Mouse (Mus musculus): ENCODE measurements at regions not wholly inside any gene's neighbourhood (a gene's known extent, or its start where the extent isn't known, plus 50 kb on each side); places are given as distances from the start of the nearest gene placed in this dataset.
A peak's percentile ranks its signal among the peaks of the same experiment; 100 is the strongest.

GRCm38 (mm10) chr16:78457731-78458151 lies 80.7 kb upstream of the Btg3 start:
- 75% methylated on average over 8 of the region's 8 CpGs for WGBS
- Histone ChIP-seq H3K4me3 (ENCODE audit: low read depth, low read length) (no peak overlapping the region), H3K4me2 (ENCODE audit: low read depth, severe bottlenecking) (no peak overlapping the region), H3K4me1 (ENCODE audit: control insufficient read depth, insufficient read depth, low read length) (no peaks in the 10 kb centered on the region), H3K9ac (ENCODE audit: low read length) (no peak overlapping the region), H3K27ac (replicated peaks; ENCODE audit: low read depth, low read length) (no peak overlapping the region), H3K27me3 (ENCODE audit: control insufficient read depth, insufficient read depth, low read length) (no peaks in the 10 kb centered on the region), H3K36me3 (ENCODE audit: control insufficient read depth, insufficient read depth, low read length) (no peaks in the 10 kb centered on the region), H3K9me3 (ENCODE audit: control insufficient read depth, low read length) (no peaks in the 10 kb centered on the region)
- ATAC-seq (ENCODE audit: insufficient number of reproducible peaks, low FRiP score, low TSS enrichment, low read depth), result no peak
- DNase-seq (ENCODE audit: low spot score), result peak; percentile 33

GRCm38 (mm10) chr16:78456345-78456744 lies 79.4 kb upstream of the Btg3 start:
- Histone ChIP-seq H3K4me3 (ENCODE audit: low read depth, low read length) (no peak overlapping the region), H3K36me3 (ENCODE audit: control insufficient read depth, insufficient read depth, low read length) (no peaks in the 10 kb centered on the region), H3K9ac (ENCODE audit: low read length) (no peak overlapping the region), H3K27ac (replicated peaks; ENCODE audit: low read depth, low read length) (no peak overlapping the region), H3K27me3 (ENCODE audit: control insufficient read depth, insufficient read depth, low read length) (no peaks in the 10 kb centered on the region), H3K4me2 (ENCODE audit: low read depth, severe bottlenecking) (no peak overlapping the region), H3K4me1 (ENCODE audit: control insufficient read depth, insufficient read depth, low read length) (no peaks in the 10 kb centered on the region), H3K9me3 (ENCODE audit: control insufficient read depth, low read length) (no peaks in the 10 kb centered on the region)
- DNase-seq (ENCODE audit: low spot score) (no peak), ATAC-seq (ENCODE audit: insufficient number of reproducible peaks, low FRiP score, low TSS enrichment, low read depth) (no peak)
- 82% methylated on average over 10 of the region's 10 CpGs for whole genome bisulfite sequencing

DNA sequence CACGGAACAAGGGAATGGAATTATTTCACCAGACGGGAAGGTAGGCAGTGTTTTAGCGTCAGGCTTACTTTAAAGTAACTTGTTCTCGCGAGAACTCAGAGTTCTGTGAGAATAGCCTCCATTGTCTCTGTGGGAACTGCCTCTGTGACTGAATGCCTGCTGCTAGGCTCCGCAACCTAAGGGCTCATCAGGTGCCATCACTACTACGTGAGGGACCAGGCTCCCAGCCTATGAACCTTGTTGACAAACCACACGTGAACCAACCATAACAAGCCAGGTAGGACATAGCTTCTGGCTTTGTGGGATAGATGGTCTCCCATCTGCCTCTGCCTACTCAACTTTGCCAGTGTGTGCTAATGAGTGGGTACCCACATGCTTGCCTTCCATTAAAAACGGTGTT lies 77.5 kb upstream of the Btg3 start:
- no peak overlapping the region for H3K27ac ChIP-seq (replicated peaks; ENCODE audit: low read depth, low read length)
- no peaks in the 10 kb centered on the region for H3K36me3 ChIP-seq (ENCODE audit: control insufficient read depth, insufficient read depth, low read length)
- no peak for DNase-seq (ENCODE audit: low spot score)
- H3K27me3 ChIP-seq (ENCODE audit: control insufficient read depth, insufficient read depth, low read length), result no peaks in the 10 kb centered on the region
- H3K4me3 ChIP-seq (ENCODE audit: low read depth, low read length), result no peak overlapping the region
- H3K9ac ChIP-seq (ENCODE audit: low read length), result no peak overlapping the region
- 93% methylated on average over 9 of the region's 9 CpGs for WGBS
- no peaks in the 10 kb centered on the region for H3K9me3 ChIP-seq (ENCODE audit: control insufficient read depth, low read length)
- H3K4me2 ChIP-seq (ENCODE audit: low read depth, severe bottlenecking), result no peak overlapping the region
- no peak for ATAC-seq (ENCODE audit: insufficient number of reproducible peaks, low FRiP score, low TSS enrichment, low read depth)
- no peaks in the 10 kb centered on the region for H3K4me1 ChIP-seq (ENCODE audit: control insufficient read depth, insufficient read depth, low read length)

DNA sequence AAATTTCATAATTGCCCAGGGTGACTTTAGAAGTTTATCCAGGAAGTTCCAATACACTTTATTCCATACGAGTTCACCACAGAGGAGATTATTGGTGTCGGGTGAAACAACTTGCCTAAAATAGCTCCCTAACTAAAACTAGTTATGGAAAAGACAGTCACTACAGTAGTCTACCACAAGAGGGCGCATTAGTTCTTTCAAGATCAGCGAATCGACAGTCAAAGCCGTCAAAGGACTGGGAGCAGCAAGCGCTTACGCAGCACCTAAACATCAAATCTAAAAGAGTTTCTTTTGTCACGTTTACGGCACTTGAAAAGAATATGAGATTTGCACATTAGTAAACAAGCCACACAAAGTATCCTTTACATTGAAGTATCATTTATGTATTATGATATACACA lies 75.3 kb upstream of the Btg3 start:
- Histone ChIP-seq H3K4me2 (ENCODE audit: low read depth, severe bottlenecking) (no peak overlapping the region), H3K36me3 (ENCODE audit: control insufficient read depth, insufficient read depth, low read length) (no peaks in the 10 kb centered on the region), H3K27me3 (ENCODE audit: control insufficient read depth, insufficient read depth, low read length) (no peaks in the 10 kb centered on the region), H3K27ac (replicated peaks; ENCODE audit: low read depth, low read length) (no peak overlapping the region), H3K4me3 (ENCODE audit: low read depth, low read length) (no peak overlapping the region), H3K9me3 (ENCODE audit: control insufficient read depth, low read length) (no peaks in the 10 kb centered on the region), H3K9ac (ENCODE audit: low read length) (no peak overlapping the region), H3K4me1 (ENCODE audit: control insufficient read depth, insufficient read depth, low read length) (no peaks in the 10 kb centered on the region)
- ATAC-seq (ENCODE audit: insufficient number of reproducible peaks, low FRiP score, low TSS enrichment, low read depth) (no peak), DNase-seq (ENCODE audit: low spot score) (peak; percentile 58)
- 18% methylated on average over 10 of the region's 10 CpGs for WGBS

- WGBS, result 91% methylated on average over 8 of the region's 8 CpGs
- ATAC-seq (ENCODE audit: insufficient number of reproducible peaks, low FRiP score, low TSS enrichment, low read depth), result no peak
- Histone ChIP-seq H3K27me3 (ENCODE audit: control insufficient read depth, insufficient read depth, low read length) (no peaks in the 10 kb centered on the region), H3K4me1 (ENCODE audit: control insufficient read depth, insufficient read depth, low read length) (no peaks in the 10 kb centered on the region), H3K9me3 (ENCODE audit: control insufficient read depth, low read length) (no peaks in the 10 kb centered on the region), H3K9ac (ENCODE audit: low read length) (no peak overlapping the region), H3K4me3 (ENCODE audit: low read depth, low read length) (no peak overlapping the region), H3K4me2 (ENCODE audit: low read depth, severe bottlenecking) (no peak overlapping the region), H3K27ac (replicated peaks; ENCODE audit: low read depth, low read length) (no peak overlapping the region), H3K36me3 (ENCODE audit: control insufficient read depth, insufficient read depth, low read length) (no peaks in the 10 kb centered on the region)
- no peak for DNase-seq (ENCODE audit: low spot score)
These were observed 74.8 kb upstream of the Btg3 start for GRCm38 (mm10) chr16:78451750-78452149.

DNA sequence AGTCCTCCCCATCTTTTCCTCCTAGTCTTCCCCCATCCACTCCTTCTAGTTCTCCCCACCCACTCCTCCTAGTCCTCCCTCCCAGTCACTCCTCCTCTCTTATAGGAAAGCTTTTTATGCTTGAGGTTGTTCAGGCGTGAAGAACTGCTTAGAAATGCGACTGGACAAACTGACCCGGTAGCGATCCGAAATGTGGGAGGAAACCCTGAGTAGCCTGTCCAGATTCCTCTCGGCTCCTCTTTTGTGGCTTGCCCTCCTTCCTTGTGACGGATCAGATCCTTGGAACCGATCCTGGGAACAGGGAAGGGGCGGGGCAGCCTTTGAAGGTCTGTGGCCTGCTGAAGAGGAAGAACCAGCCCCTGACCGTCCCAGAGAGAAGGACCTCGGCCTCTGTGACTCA lies 74.3 kb upstream of the Btg3 start:
- no peaks in the 10 kb centered on the region for H3K36me3 ChIP-seq (ENCODE audit: control insufficient read depth, insufficient read depth, low read length)
- no peaks in the 10 kb centered on the region for H3K4me1 ChIP-seq (ENCODE audit: control insufficient read depth, insufficient read depth, low read length)
- 86% methylated on average over 11 of the region's 11 CpGs for WGBS
- no peak overlapping the region for H3K27ac ChIP-seq (replicated peaks; ENCODE audit: low read depth, low read length)
- ATAC-seq (ENCODE audit: insufficient number of reproducible peaks, low FRiP score, low TSS enrichment, low read depth) (no peak), DNase-seq (ENCODE audit: low spot score) (no peak)
- H3K9me3 ChIP-seq (ENCODE audit: control insufficient read depth, low read length), result no peaks in the 10 kb centered on the region
- H3K4me3 ChIP-seq (ENCODE audit: low read depth, low read length), result no peak overlapping the region
- no peaks in the 10 kb centered on the region for H3K27me3 ChIP-seq (ENCODE audit: control insufficient read depth, insufficient read depth, low read length)
- no peak overlapping the region for H3K4me2 ChIP-seq (ENCODE audit: low read depth, severe bottlenecking)
- H3K9ac ChIP-seq (ENCODE audit: low read length), result no peak overlapping the region

GRCm38 (mm10) chr16:78449231-78449630 lies 72.2 kb upstream of the Btg3 start:
- H3K4me1 ChIP-seq (ENCODE audit: control insufficient read depth, insufficient read depth, low read length), result no peaks in the 10 kb centered on the region
- no peak overlapping the region for H3K27ac ChIP-seq (replicated peaks; ENCODE audit: low read depth, low read length)
- no peak overlapping the region for H3K9ac ChIP-seq (ENCODE audit: low read length)
- H3K4me3 ChIP-seq (ENCODE audit: low read depth, low read length), result no peak overlapping the region
- no peaks in the 10 kb centered on the region for H3K9me3 ChIP-seq (ENCODE audit: control insufficient read depth, low read length)
- H3K27me3 ChIP-seq (ENCODE audit: control insufficient read depth, insufficient read depth, low read length), result no peaks in the 10 kb centered on the region
- ATAC-seq (ENCODE audit: insufficient number of reproducible peaks, low FRiP score, low TSS enrichment, low read depth) (no peak), DNase-seq (ENCODE audit: low spot score) (no peak)
- no peak overlapping the region for H3K4me2 ChIP-seq (ENCODE audit: low read depth, severe bottlenecking)
- 89% methylated on average over 8 of the region's 8 CpGs for WGBS
- no peaks in the 10 kb centered on the region for H3K36me3 ChIP-seq (ENCODE audit: control insufficient read depth, insufficient read depth, low read length)

DNA sequence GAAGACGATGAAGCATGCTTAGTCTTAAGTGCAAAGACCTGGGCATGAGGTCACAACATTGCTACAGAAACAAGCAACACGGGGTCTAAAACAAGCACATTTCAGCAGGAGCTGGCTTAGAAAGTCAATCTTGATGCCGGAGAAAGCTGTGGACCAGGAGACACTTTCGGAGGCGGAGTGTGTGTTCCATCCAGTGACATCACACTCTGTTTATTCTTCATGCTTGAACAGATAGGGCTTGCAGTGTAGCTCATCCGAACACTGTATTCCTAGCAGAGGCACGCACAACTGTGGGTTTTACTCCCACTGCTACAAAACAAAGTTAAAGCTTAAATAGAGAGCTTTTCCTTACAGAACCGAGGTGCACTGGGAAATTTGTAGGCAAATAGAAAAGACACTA lies 66.3 kb upstream of the Btg3 start:
- Histone ChIP-seq H3K4me2 (ENCODE audit: low read depth, severe bottlenecking) (no peak overlapping the region), H3K4me3 (ENCODE audit: low read depth, low read length) (no peak overlapping the region), H3K27me3 (ENCODE audit: control insufficient read depth, insufficient read depth, low read length) (no peaks in the 10 kb centered on the region), H3K9ac (ENCODE audit: low read length) (no peak overlapping the region), H3K27ac (replicated peaks; ENCODE audit: low read depth, low read length) (no peak overlapping the region), H3K4me1 (ENCODE audit: control insufficient read depth, insufficient read depth, low read length) (no peaks in the 10 kb centered on the region), H3K9me3 (ENCODE audit: control insufficient read depth, low read length) (no peaks in the 10 kb centered on the region), H3K36me3 (ENCODE audit: control insufficient read depth, insufficient read depth, low read length) (no peaks in the 10 kb centered on the region)
- WGBS, result 90% methylated on average over 8 of the region's 8 CpGs
- DNase-seq (ENCODE audit: low spot score) (no peak), ATAC-seq (ENCODE audit: insufficient number of reproducible peaks, low FRiP score, low TSS enrichment, low read depth) (no peak)

GRCm38 (mm10) chr16:78442830-78443229 lies 65.8 kb upstream of the Btg3 start:
- H3K4me1 ChIP-seq (ENCODE audit: control insufficient read depth, insufficient read depth, low read length), result no peaks in the 10 kb centered on the region
- H3K27ac ChIP-seq (replicated peaks; ENCODE audit: low read depth, low read length), result no peak overlapping the region
- 94% methylated on average over 7 of the region's 7 CpGs for WGBS
- no peak overlapping the region for H3K4me2 ChIP-seq (ENCODE audit: low read depth, severe bottlenecking)
- H3K36me3 ChIP-seq (ENCODE audit: control insufficient read depth, insufficient read depth, low read length), result no peaks in the 10 kb centered on the region
- DNase-seq (ENCODE audit: low spot score) (no peak), ATAC-seq (ENCODE audit: insufficient number of reproducible peaks, low FRiP score, low TSS enrichment, low read depth) (no peak)
- H3K4me3 ChIP-seq (ENCODE audit: low read depth, low read length), result no peak overlapping the region
- no peaks in the 10 kb centered on the region for H3K9me3 ChIP-seq (ENCODE audit: control insufficient read depth, low read length)
- no peak overlapping the region for H3K9ac ChIP-seq (ENCODE audit: low read length)
- no peaks in the 10 kb centered on the region for H3K27me3 ChIP-seq (ENCODE audit: control insufficient read depth, insufficient read depth, low read length)
